Mouse (Mus musculus): ENCODE results near the gene Gm49027.

- TF ChIP-seq GATA1 (IDR thresholded peaks at IDR 0.05; ENCODE audit: low read length) (no peak), TAL1 (IDR thresholded peaks at IDR 0.05; ENCODE audit: low read length) (no peak)
These were observed 8.5 kb upstream of the Gm49027 start for GRCm38 (mm10) chr5:123533801-123534200.
